Mouse (Mus musculus) kidney, postnatal 25 days (tissue): ENCODE results near the gene Gm5662.
"Not testable (repeated sequence)": the region's sequence is repeated elsewhere in the genome, so short reads cannot be mapped to it uniquely, and the experiment has no call there.

Experiments
- DNase-seq, 2 experiments: peaks; one replicate each; pipeline ENCODE4 v3.0.0; 2021; ENCODE audit warnings: mixed read lengths in 2 of 2

Gene Gm5662

DNA sequence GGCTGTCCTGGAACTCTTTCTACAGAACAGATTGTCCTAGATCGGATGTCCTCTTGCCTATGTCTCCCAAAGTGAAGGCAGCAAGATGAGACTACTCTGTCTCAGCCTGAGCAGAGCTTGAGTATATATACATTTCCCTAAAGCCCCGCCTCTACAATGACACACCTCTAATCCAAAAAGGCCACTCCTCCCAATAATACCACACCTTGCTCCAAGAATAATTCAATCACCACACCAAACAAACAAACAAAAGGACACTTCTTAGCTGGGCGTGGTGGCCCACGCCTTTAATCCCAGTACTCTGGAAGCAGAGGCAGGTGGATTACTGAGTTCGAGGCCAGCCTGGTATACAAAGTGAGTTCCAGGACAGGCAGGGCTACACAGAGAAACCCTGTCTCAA is at the start of gene Gm5662:
Gene Gm5662 (minus strand): TSS at position 101 of the 400 bp plus-strand sequence.
- not testable (repeated sequence) for DNase-seq

DNA sequence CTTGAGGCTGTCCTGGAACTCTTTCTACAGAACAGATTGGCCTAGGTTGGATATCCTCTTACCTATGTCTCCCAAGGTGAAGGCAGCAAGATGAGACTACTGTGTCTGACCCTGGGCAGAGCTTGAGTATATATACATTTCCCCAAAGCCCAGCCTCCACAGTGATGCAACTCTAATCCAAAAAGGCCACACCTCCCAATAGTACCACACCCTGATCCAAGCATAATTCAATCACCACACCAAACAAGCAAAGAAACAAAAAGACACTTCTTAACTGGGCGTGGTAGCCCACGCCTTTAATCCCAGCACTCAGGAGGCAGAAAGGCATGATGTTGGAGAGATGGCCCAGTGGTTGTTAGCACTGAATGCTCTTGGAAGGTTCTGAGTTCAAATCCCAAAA is 49.6 kb upstream of the Gm5662 start, which contains the start of gene Gm5039:
Gene Gm5039 (minus strand): TSS at position 101 of the 400 bp plus-strand sequence.
- not testable (repeated sequence) for DNase-seq

GRCm38 (mm10) chr12:88314556-88314955 is 40.3 kb upstream of the Gm5662 start:
- no peak for DNase-seq

- DNase-seq = not testable (repeated sequence)
Observed at GRCm38 (mm10) chr12:88297171-88297570, 22.9 kb upstream of the Gm5662 start.

- DNase-seq = not testable (repeated sequence)
Observed at GRCm38 (mm10) chr12:88293082-88293481, 18.8 kb upstream of the Gm5662 start.

DNA sequence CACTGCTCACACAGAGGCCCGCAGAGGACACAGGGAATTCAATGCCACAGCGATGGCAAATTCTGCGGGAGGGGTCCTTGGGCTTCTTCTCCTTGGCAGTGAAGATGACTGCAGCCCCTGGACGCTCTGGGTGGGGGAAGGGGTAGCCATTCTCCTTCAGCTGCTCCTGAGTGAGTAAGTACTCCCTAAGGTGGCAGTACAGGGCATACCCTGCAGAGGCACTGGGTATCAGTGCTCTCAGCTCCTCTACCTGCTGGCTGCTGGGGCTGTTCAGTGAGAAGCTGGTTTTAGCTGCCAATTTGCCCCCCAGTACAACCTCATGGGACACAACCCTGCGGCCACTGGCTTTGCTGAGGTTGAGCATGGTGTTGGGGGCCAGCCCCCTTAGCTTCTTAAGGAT is 10.9 kb upstream of the Gm5662 start:
- DNase-seq = not testable (repeated sequence)

DNA sequence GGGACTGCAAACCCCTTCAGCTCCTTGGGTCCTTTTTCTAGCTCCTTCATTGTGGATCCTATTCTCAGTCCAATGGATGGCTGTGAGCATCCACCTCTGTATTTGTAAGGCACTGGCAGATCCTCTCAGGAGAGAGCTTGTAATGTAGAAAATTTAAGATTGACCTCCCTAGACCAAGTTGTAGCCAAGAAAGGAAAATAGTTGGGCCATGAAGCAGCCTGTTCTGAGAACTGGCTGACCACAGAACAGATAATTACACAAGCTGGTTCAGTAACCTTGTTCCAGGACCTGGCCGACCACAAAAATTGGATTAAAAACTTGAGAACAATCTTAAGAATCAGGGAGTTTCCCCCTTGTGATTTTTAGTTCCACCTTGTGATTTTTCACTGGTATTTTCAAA is 17.1 kb downstream of the Gm5662 start:
- DNase-seq = no peak

DNA sequence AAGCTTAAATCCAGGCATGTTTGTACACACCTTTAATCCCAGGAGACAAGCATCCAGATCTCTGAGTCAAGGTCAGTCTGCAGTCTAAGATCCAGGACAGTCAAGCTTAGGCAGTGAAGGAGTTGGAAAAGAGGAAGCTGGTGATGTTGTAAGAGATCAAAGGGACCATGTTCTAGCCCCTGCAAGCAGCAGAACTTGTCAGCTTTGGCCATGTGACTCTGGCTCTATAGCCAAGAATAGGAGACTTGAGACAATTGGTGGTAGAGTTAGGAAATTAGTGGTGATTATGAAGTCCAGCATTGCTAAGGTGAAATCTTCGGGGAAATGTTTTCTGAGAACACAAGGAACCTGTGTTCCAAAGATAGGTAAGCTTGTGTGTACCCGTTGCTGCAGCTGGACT is 18.4 kb downstream of the Gm5662 start:
- DNase-seq = not testable (repeated sequence)

DNA sequence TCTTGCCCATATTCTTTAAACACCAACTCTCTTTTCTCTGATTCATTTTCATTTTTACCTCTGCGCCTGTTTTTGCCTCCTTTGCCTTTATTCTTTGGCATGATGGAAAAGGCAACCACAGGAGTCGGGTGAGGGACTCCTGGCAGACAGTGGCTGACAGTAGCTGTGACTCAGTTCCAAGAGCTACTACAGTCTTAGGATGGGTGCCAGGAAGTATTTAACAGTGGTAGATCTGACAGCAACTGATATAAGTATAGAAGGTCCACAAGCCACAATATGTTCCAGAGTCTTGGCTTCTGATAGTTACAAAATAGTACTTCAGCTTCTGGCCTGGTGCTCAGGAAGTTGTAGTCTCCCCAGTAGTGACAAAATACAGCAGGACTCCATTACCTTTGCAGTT is 24.3 kb downstream of the Gm5662 start, which contains the start of gene Gm8332:
Gene Gm8332 (minus strand): TSS at position 101 of the 400 bp plus-strand sequence.
- not testable (repeated sequence) for DNase-seq

DNA sequence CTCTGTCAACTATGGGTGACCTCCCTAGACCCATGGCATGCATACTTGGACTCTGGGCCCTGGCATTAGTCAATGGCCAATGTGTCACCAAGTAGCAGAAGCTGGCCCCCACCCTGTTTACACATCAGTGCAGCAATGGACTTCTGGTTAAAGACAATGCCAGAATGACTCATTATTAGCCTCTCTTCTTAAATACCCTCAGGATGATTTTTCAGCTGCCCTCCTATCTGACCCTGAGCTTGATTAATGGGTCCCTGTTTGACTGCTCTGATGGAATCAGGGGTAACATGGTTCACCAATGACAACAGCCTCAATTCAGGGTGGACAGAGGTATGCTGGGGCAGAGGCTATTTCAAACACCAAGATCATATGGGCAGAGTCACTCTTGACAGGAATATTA is 28.5 kb downstream of the Gm5662 start:
- not testable (repeated sequence) for DNase-seq

GRCm38 (mm10) chr12:88242940-88243339 is 31.4 kb downstream of the Gm5662 start:
- not testable (repeated sequence) for DNase-seq
